Mouse (Mus musculus): ENCODE data around the gene Cib4. TPM values are rescaled to one million over a fixed set of nuclear protein-coding genes. Genes with fewer than 3 reads are reported as not detected.

Gene Cib4
- polyA plus RNA-seq, 1 experiment = not detected

DNA sequence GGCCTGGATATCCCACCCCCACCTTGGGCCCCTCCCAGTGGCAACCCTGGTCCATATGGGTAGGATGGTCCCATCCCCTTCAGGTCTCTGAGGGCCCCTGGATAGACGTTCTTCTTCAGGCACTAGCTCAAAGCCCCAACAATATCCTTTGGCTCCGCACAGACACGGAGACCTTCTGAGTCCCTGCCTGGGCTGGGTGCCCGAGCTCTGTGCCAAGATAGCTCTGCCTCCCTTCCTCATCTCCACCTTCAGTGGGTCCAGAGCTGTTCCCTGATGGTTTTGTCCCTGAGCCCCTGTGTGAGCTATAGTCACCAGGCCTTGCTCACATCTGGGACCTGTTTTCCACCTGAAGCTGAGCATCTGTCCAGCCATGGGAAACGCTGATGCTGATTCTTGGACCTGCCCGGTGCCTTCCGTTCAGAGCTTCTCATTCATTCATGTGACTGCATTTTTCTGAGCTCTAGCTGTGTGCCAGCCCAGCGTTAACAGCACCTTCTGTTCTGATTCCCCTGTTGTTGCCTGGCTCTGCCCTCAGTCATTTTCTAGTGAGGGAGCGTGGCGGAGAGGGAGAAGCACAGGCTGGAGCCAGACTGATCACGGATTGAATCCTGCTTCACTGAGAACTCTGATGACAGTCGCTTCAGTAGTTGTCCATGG lies 32.1 kb upstream of the Cib4 start:
- WGBS = 51% methylated on average over 12 of the region's 12 CpGs
- Histone ChIP-seq H3K27ac (ENCODE audit: insufficient read depth, low read depth, low read length) (no peak overlapping the region), H3K4me1 (ENCODE audit: control insufficient read depth, insufficient read depth, low read length) (peaks cover 39% of the 10 kb centered on the region), H3K4me3 (ENCODE audit: insufficient read depth, low read depth, low read length) (no peak overlapping the region)
- TF ChIP-seq CTCF (IDR thresholded peaks at IDR 0.05; ENCODE audit: insufficient read depth, low read depth, low read length) (no peak), POLR2A (IDR thresholded peaks at IDR 0.05; ENCODE audit: insufficient read depth, low read depth, low read length) (no peak)

DNA sequence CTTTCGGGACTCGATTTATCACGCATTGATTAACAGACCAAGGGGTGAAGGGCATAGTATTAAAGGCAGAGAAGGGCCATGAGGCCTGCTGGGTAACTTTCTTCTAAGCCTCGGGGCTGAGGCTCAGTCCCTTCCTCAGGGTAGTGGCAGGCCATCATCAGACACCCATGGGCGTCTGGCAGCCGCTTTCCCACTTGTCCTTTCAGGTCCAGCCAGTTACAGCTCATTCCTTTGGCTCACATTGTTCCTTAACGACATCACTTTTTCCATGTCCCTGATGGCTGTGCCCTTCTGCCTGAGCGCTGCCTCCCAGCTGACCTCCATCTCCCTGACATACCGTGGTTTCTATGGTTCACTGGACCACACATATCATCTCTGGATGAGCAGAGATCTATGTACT lies 31.6 kb upstream of the Cib4 start:
- H3K4me3 ChIP-seq (ENCODE audit: insufficient read depth, low read depth, low read length) = no peak overlapping the region
- no peak overlapping the region for H3K27ac ChIP-seq (ENCODE audit: insufficient read depth, low read depth, low read length)
- 79% methylated on average over 9 of the region's 9 CpGs for WGBS
- TF ChIP-seq CTCF (IDR thresholded peaks at IDR 0.05; ENCODE audit: insufficient read depth, low read depth, low read length) = no peak
- no peak for TF ChIP-seq POLR2A (IDR thresholded peaks at IDR 0.05; ENCODE audit: insufficient read depth, low read depth, low read length)
- H3K4me1 ChIP-seq (ENCODE audit: control insufficient read depth, insufficient read depth, low read length) = peaks cover 37% of the 10 kb centered on the region

DNA sequence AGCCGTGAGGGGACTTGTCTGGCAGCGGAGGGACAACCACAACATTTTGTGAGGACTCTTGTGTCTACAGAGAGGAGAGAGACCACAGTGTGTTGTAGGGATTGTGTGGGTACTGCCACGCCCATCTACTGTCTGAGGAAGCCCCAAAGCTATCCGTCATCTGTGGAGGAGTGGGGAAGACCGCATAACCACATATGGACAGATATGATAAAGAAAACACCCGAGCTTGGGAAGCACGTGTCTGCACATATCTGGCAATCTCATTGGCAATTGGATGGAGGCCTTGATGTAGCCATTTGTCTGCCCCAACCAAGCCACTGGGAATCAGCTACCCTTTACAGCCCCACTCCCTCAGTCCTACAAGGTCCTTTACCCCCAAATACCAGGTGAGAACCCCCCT lies 30.6 kb upstream of the Cib4 start:
- Histone ChIP-seq H3K4me1 (ENCODE audit: control insufficient read depth, insufficient read depth, low read length) (peaks cover 32% of the 10 kb centered on the region), H3K4me3 (ENCODE audit: insufficient read depth, low read depth, low read length) (no peak overlapping the region), H3K27ac (ENCODE audit: insufficient read depth, low read depth, low read length) (no peak overlapping the region)
- 93% methylated on average over 7 of the region's 7 CpGs for WGBS
- TF ChIP-seq POLR2A (IDR thresholded peaks at IDR 0.05; ENCODE audit: insufficient read depth, low read depth, low read length) (no peak), CTCF (IDR thresholded peaks at IDR 0.05; ENCODE audit: insufficient read depth, low read depth, low read length) (no peak)

DNA sequence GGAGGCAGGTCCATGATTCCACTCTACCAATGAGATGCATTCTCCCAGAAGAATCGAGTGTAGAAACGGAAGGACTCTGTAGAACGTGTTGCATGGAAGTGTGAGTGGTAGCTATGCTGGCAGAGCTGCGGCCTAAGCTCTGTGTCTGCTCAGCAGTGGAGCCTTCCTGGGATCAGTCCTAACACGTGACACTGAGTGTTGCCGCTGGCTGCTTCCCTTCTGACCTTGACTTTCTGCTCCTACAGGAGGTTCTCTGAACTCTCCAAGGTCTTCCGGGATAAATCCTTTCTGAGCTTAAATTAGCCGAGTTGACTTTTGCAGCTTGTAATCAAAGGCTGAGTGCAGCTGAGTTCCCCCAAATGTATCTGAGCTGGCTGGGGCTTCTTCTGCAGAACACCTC lies 28.7 kb upstream of the Cib4 start:
- Histone ChIP-seq H3K4me1 (ENCODE audit: control insufficient read depth, insufficient read depth, low read length) (peaks cover 26% of the 10 kb centered on the region), H3K4me3 (ENCODE audit: insufficient read depth, low read depth, low read length) (no peak overlapping the region), H3K27ac (ENCODE audit: insufficient read depth, low read depth, low read length) (no peak overlapping the region)
- TF ChIP-seq POLR2A (IDR thresholded peaks at IDR 0.05; ENCODE audit: insufficient read depth, low read depth, low read length) (no peak), CTCF (IDR thresholded peaks at IDR 0.05; ENCODE audit: insufficient read depth, low read depth, low read length) (no peak)
- WGBS = 70% methylated on average over 8 of the region's 8 CpGs

GRCm38 (mm10) chr5:30571820-30572219 lies 26.2 kb upstream of the Cib4 start:
- H3K4me3 ChIP-seq (ENCODE audit: insufficient read depth, low read depth, low read length) = no peak overlapping the region
- peaks cover 6% of the 10 kb centered on the region for H3K4me1 ChIP-seq (ENCODE audit: control insufficient read depth, insufficient read depth, low read length)
- no peak overlapping the region for H3K27ac ChIP-seq (ENCODE audit: insufficient read depth, low read depth, low read length)
- WGBS = 88% methylated on average over 5 of the region's 5 CpGs
- TF ChIP-seq CTCF (IDR thresholded peaks at IDR 0.05; ENCODE audit: insufficient read depth, low read depth, low read length) = no peak
- TF ChIP-seq POLR2A (IDR thresholded peaks at IDR 0.05; ENCODE audit: insufficient read depth, low read depth, low read length) = no peak

DNA sequence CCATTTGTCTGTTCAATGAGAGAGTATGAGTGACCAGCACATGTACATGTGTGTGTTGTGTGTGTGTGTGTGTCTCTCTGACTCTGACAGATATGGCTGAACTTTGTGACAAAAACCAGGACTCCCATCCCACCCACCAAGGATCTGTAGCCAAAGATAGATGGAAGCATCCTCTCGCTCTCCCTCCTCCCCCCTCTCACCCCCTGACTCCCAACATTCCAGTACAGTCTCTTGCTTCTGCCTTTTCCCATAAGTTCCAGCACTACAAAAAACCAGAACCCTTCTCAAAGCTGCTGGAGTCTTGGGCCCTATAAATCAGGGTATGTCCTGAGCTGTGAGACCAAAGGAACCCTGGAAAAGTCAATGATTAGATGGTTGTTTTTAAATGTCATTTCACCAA lies 22.8 kb upstream of the Cib4 start:
- WGBS = 100% methylated on average over 1 of the region's 1 CpGs
- Histone ChIP-seq H3K4me3 (ENCODE audit: insufficient read depth, low read depth, low read length) (no peak overlapping the region), H3K4me1 (ENCODE audit: control insufficient read depth, insufficient read depth, low read length) (no peaks in the 10 kb centered on the region), H3K27ac (ENCODE audit: insufficient read depth, low read depth, low read length) (no peak overlapping the region)
- TF ChIP-seq CTCF (IDR thresholded peaks at IDR 0.05; ENCODE audit: insufficient read depth, low read depth, low read length) = no peak
- no peak for TF ChIP-seq POLR2A (IDR thresholded peaks at IDR 0.05; ENCODE audit: insufficient read depth, low read depth, low read length)

DNA sequence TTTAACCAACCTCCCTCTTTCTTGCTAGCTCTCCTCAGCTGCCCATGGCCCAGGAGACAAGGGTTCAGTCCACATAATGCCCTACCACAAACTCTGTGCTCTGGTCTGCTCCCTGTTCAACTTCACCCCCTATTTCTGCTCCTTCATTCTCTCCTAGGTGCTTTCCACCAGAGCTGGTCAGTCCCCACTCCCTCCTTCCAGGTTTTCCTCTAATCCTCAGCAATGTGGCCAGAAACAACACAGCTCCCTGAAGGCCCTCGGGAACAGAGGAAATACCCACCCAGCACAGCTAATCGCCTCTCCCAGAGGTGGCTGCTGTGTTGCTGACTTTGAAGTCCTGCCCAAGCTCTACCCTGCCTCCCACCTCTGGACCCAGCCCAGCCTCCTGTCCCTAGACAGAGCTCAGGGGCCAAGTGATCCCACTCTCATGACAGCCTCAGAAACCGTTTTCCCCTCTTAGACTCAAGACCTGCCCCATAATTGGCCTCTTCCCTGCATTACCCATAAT lies 14.4 kb upstream of the Cib4 start:
- no peak overlapping the region for H3K27ac ChIP-seq (ENCODE audit: insufficient read depth, low read depth, low read length)
- no peak overlapping the region for H3K4me3 ChIP-seq (ENCODE audit: insufficient read depth, low read depth, low read length)
- no peaks in the 10 kb centered on the region for H3K4me1 ChIP-seq (ENCODE audit: control insufficient read depth, insufficient read depth, low read length)
- TF ChIP-seq POLR2A (IDR thresholded peaks at IDR 0.05; ENCODE audit: insufficient read depth, low read depth, low read length) = no peak
- TF ChIP-seq CTCF (IDR thresholded peaks at IDR 0.05; ENCODE audit: insufficient read depth, low read depth, low read length) = no peak
- WGBS = 57% methylated on average over 3 of the region's 3 CpGs

DNA sequence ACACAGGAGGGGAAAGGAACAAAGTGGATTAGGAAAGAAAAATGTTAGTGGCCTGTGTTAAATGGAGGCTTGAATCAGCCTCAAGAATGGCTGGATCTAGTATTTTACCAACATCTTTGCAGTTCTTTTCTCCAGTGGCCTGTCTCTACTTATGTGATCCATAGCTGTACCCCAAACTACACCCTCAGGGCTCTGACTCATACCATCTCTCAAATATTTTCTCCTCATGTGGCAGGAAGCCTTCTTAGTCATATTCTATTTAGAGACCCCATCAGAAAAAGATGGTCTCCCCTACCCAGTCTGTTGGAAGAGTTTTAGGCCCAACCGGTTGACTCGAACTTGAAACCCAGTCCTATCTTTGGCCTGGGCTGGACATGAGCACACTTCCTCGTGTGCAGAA lies 13.8 kb upstream of the Cib4 start:
- no peaks in the 10 kb centered on the region for H3K4me1 ChIP-seq (ENCODE audit: control insufficient read depth, insufficient read depth, low read length)
- no peak overlapping the region for H3K4me3 ChIP-seq (ENCODE audit: insufficient read depth, low read depth, low read length)
- no peak overlapping the region for H3K27ac ChIP-seq (ENCODE audit: insufficient read depth, low read depth, low read length)
- TF ChIP-seq POLR2A (IDR thresholded peaks at IDR 0.05; ENCODE audit: insufficient read depth, low read depth, low read length) (no peak), CTCF (IDR thresholded peaks at IDR 0.05; ENCODE audit: insufficient read depth, low read depth, low read length) (no peak)
- WGBS = 78% methylated on average over 3 of the region's 3 CpGs

GRCm38 (mm10) chr5:30556284-30556683 lies 10.6 kb upstream of the Cib4 start:
- no peak for TF ChIP-seq POLR2A (IDR thresholded peaks at IDR 0.05; ENCODE audit: insufficient read depth, low read depth, low read length)
- no peak for TF ChIP-seq CTCF (IDR thresholded peaks at IDR 0.05; ENCODE audit: insufficient read depth, low read depth, low read length)
- no peaks in the 10 kb centered on the region for H3K4me1 ChIP-seq (ENCODE audit: control insufficient read depth, insufficient read depth, low read length)
- 92% methylated on average over 3 of the region's 3 CpGs for WGBS
- H3K4me3 ChIP-seq (ENCODE audit: insufficient read depth, low read depth, low read length) = no peak overlapping the region
- H3K27ac ChIP-seq (ENCODE audit: insufficient read depth, low read depth, low read length) = no peak overlapping the region

Measured in olfactory bulb, adult 2 months (tissue).